Mouse (Mus musculus): ENCODE measurements around the gene Ifitm6.

- TF ChIP-seq CTCF (IDR thresholded peaks at IDR 0.05; ENCODE audit: borderline replicate concordance, insufficient read depth, low read length) (no peak), POLR2A (IDR thresholded peaks at IDR 0.05; ENCODE audit: low read depth, low read length) (no peak)
Observed at GRCm38 (mm10) chr7:141058601-141059341, 41.0 kb upstream of the Ifitm6 start.
